Mouse (Mus musculus) liver, embryonic 14.5 days (tissue): ENCODE measurements around the gene Hist1h4f.

Experiments
- CTCF ChIP-seq: IDR thresholded peaks from 2 replicates; pipeline ENCODE4 v1.5.1; 2016; ENCODE audit warnings: antibody characterized with exemption, low read depth, control low read depth
- EP300 ChIP-seq: IDR thresholded peaks from 2 replicates; pipeline ENCODE4 v1.6.1; 2016; ENCODE audit warnings: antibody characterized with exemption, low read depth

DNA sequence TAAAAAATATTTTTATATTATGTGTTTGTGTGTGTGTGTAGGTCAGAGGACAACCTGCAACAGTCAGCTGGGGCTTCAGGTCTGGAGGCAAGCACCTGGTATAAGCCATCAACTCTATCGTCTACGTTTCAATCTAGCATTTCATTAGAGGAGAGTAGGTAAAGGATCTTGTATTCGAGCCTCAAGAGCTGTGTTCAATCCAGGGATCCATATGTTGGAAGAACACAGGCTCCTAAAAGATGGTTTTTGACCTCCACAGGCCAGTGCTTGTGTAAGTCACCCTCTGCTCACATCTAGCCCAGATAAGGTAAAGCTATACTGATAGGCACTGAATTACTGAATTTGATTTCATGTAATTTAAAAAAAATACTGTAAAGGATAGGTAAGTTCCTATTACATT lies 5.5 kb upstream of the Hist1h4f start:
- TF ChIP-seq CTCF (no peak), EP300 (no peak)
